ENCODE assay signal across 12 mouse cellular contexts in the genomic region with DNA sequence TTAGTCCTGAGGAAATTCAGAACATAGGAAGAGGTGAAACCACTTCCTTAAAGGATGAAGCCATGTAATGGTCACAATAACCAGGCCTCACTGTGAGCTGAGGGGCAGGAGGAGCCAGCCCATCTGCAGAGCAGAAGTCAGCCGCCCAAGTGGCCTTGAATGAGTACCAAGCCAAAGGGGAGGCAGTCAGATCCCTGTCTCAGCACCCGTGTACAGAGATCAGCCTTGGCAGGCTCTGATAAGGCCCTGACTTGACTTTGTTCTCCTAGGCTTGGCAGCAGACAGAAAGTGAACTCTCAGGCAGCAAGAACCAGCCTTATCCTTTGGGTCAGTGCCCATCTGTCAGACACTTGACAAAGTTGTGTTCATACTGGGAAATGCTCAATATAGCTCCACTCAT. TPM values are rescaled to one million over a fixed set of nuclear protein-coding genes. Genes with fewer than 3 reads are reported as not detected.
A peak's percentile ranks its signal among the peaks of the same experiment; 100 is the strongest.
DNase-seq lines count a peak whose midpoint lies in the region; ATAC-seq and TF ChIP-seq lines count a peak whose summit lies in the region.
"Had no signal": no experiment of that assay in that cellular context is flagged by ENCODE, and none has a peak within 500 bp of the region (broad histone marks: within the 10 kb centered on the region; RNA-seq: fewer than 3 reads in every experiment).

No protein-coding gene starts in this region.

- DNase-seq in heart, adult 11 months, result peak; percentile 94
- no peak for DNase-seq in heart, postnatal 14 days
- peak; percentile 82 for DNase-seq in MEL (ENCODE audit: low read depth, low spot score)
- DNase-seq in left cerebral cortex, postnatal 14 days (ENCODE audit: low spot score in 2 of 2), result no peak
- DNase-seq in layer of hippocampus, adult 9-10 months (ENCODE audit: low spot score), result no peak
- DNase-seq: cerebellum, adult 2 months; kidney, postnatal 14 days; left cerebral cortex, postnatal 4 days had no signal

- no peak overlapping the region for H3K4me3 ChIP-seq in MEL (ENCODE audit: control insufficient read depth in 1 of 2, insufficient read depth in 1 of 2, low read depth in 2 of 2, low read length in 2 of 2)
- no peak overlapping the region for H3K4me3 ChIP-seq in liver, embryonic 16.5 days (ENCODE audit: low read depth, low read length)
- H3K4me3 ChIP-seq in kidney, embryonic 15.5 days (replicated peaks), result no peak overlapping the region
- H3K4me3 ChIP-seq: erythroblast, embryonic 14.5 days had no signal

- H3K9me3 ChIP-seq in MEL (replicated peaks; ENCODE audit: insufficient read depth, low read length), result no peaks in the 10 kb centered on the region
- no peaks in the 10 kb centered on the region for H3K9me3 ChIP-seq in liver, embryonic 16.5 days (replicated peaks; ENCODE audit: control insufficient read depth, low read length)
- no peaks in the 10 kb centered on the region for H3K9me3 ChIP-seq in kidney, embryonic 15.5 days (replicated peaks)

- no peak for TF ChIP-seq POLR2A in MEL (IDR thresholded peaks at IDR 0.05; ENCODE audit: control insufficient read depth in 1 of 2, insufficient read depth in 1 of 2, low read depth in 1 of 2, low read length in 2 of 2, poor library complexity in 1 of 2)

- intact Hi-C loops in heart, postnatal 14 days (cut with DNase I), result no loop called here
- intact Hi-C loops in left cerebral cortex, postnatal 14 days (cut with DNase I), result no loop called here

- peak overlapping the region; percentile 56 for H3K27ac ChIP-seq in MEL (ENCODE audit: control insufficient read depth, low read depth, low read length)
- H3K27ac ChIP-seq in liver, embryonic 16.5 days (ENCODE audit: low read length), result peak overlapping the region; percentile 59
- H3K27ac ChIP-seq in kidney, embryonic 15.5 days, result no peak overlapping the region

- 15% methylated on average over 2 of the region's 2 CpGs for WGBS in liver, embryonic 16.5 days (ENCODE audit: insufficient replicate concordance)
- 62% methylated on average over 2 of the region's 2 CpGs for WGBS in kidney, embryonic 15.5 days

- no peak for TF ChIP-seq RAD21 in MEL (IDR thresholded peaks at IDR 0.05; ENCODE audit: low read depth, low read length)

- ATAC-seq in granulocyte monocyte progenitor cell, adult 5-6 weeks (replicated peaks; ENCODE audit: poor library complexity, severe bottlenecking), result peak; percentile 77
- peak; percentile 54 for ATAC-seq in liver, embryonic 16.5 days (ENCODE audit: low read depth)
- ATAC-seq in kidney, embryonic 15.5 days (replicated peaks; ENCODE audit: low FRiP score), result no peak

- peaks cover 9 to 27% of the 10 kb centered on the region in 2 experiments for H3K4me1 ChIP-seq in MEL (ENCODE audit: control insufficient read depth in 1 of 2, insufficient read depth in 2 of 2, low read length in 2 of 2)
- peaks cover 46% of the 10 kb centered on the region for H3K4me1 ChIP-seq in liver, embryonic 16.5 days (ENCODE audit: control insufficient read depth, low read depth, low read length)
- H3K4me1 ChIP-seq in kidney, embryonic 15.5 days, result no peaks in the 10 kb centered on the region

- no peak overlapping the region for H3K4me2 ChIP-seq in liver, embryonic 16.5 days (ENCODE audit: low read depth, low read length)
- H3K4me2 ChIP-seq in kidney, embryonic 15.5 days, result no peak overlapping the region

- no peaks in the 10 kb centered on the region for H3K79me2 ChIP-seq in MEL (ENCODE audit: control insufficient read depth, insufficient read depth, low read length, poor library complexity)

- no peak overlapping the region for H3K9ac ChIP-seq in MEL (ENCODE audit: control insufficient read depth, low read depth, low read length, poor library complexity, severe bottlenecking)
- H3K9ac ChIP-seq in liver, embryonic 16.5 days (ENCODE audit: low read depth, low read length), result peak overlapping the region; percentile 8; the same call in 1 of the 2 replicates
- H3K9ac ChIP-seq in kidney, embryonic 15.5 days, result no peak overlapping the region

- TF ChIP-seq CTCF in MEL (IDR thresholded peaks at IDR 0.05 in 2 of 3, conservative IDR thresholded peaks at IDR 0.05 in 1 of 3; ENCODE audit: control insufficient read depth in 1 of 3, insufficient read depth in 1 of 3, low read depth in 2 of 3, low read length in 3 of 3, poor library complexity in 1 of 3, severe bottlenecking in 1 of 3), result no peak

- peaks cover 0 to 35% of the 10 kb centered on the region in 2 experiments; a peak in 3 of 4 replicates for H3K36me3 ChIP-seq in MEL (ENCODE audit: control insufficient read depth in 1 of 2, insufficient read depth in 2 of 2, low read length in 2 of 2)
- peaks cover 27% of the 10 kb centered on the region for H3K36me3 ChIP-seq in liver, embryonic 16.5 days (ENCODE audit: control insufficient read depth, insufficient read depth)
- peaks cover 44% of the 10 kb centered on the region for H3K36me3 ChIP-seq in kidney, embryonic 15.5 days

- peak; percentile 65 to 70 for TF ChIP-seq EP300 in MEL (IDR thresholded peaks at IDR 0.05; ENCODE audit: low read depth in 1 of 2, low read length in 2 of 2)

- H3K27me3 ChIP-seq in MEL (ENCODE audit: control insufficient read depth in 1 of 2, insufficient read depth in 2 of 2, low read length in 2 of 2), result no peaks in the 10 kb centered on the region
- H3K27me3 ChIP-seq in liver, embryonic 16.5 days (ENCODE audit: control insufficient read depth, insufficient read depth, low read depth, low read length), result no peaks in the 10 kb centered on the region
- H3K27me3 ChIP-seq in kidney, embryonic 15.5 days, result no peaks in the 10 kb centered on the region

TF ChIP-seq in MEL, 35 proteins besides CTCF, POLR2A, EP300 and RAD21 (continues in another document):
- no peak for TF ChIP-seq NRF1 (IDR thresholded peaks at IDR 0.05; ENCODE audit: insufficient read depth, low read depth, low read length, poor library complexity, severe bottlenecking)
- no peak for TF ChIP-seq SMC3 (IDR thresholded peaks at IDR 0.05; ENCODE audit: low read depth, low read length)
- TF ChIP-seq KAT2A (conservative IDR thresholded peaks at IDR 0.05; ENCODE audit: low read depth, low read length), result 0 out of 2 replicates have a peak, but pooled peaks have one; percentile 10
- peak; percentile 79 for TF ChIP-seq TCF12 (IDR thresholded peaks at IDR 0.05; ENCODE audit: low read depth, low read length)
- peak; percentile 57; the same call in 1 of the 2 replicates for TF ChIP-seq RCOR1 (IDR thresholded peaks at IDR 0.05; ENCODE audit: low read depth, low read length)
- peak; percentile 57; the same call in 1 of the 2 replicates for TF ChIP-seq MXI1 (IDR thresholded peaks at IDR 0.05; ENCODE audit: low read depth, low read length)
- no peak for TF ChIP-seq ELF1 (IDR thresholded peaks at IDR 0.05; ENCODE audit: low read depth, low read length)
- no peak for TF ChIP-seq USF2 (IDR thresholded peaks at IDR 0.05; ENCODE audit: borderline replicate concordance in 1 of 2, insufficient read depth in 1 of 2, low read depth in 1 of 2, low read length in 2 of 2)
- TF ChIP-seq ZKSCAN1 (IDR thresholded peaks at IDR 0.05; ENCODE audit: low read depth, low read length), result no peak
- peak; percentile 37; the same call in 1 of the 2 replicates for TF ChIP-seq BHLHE40 (IDR thresholded peaks at IDR 0.05; ENCODE audit: borderline replicate concordance, low read depth, low read length)
- TF ChIP-seq MAFK (IDR thresholded peaks at IDR 0.05; ENCODE audit: borderline replicate concordance, low read depth, low read length), result no peak
- 0 out of 2 replicates have a peak, but pooled peaks have one; percentile 24 for TF ChIP-seq MYC (IDR thresholded peaks at IDR 0.05; ENCODE audit: low read depth, low read length)
- TF ChIP-seq USF1 (IDR thresholded peaks at IDR 0.05; ENCODE audit: low read depth, low read length), result no peak
- TF ChIP-seq ZC3H11A (IDR thresholded peaks at IDR 0.05; ENCODE audit: low read depth, low read length), result no peak
- TF ChIP-seq E2F4 (IDR thresholded peaks at IDR 0.05; ENCODE audit: borderline replicate concordance, low read depth, low read length), result no peak
- peak; percentile 97 for TF ChIP-seq TBP (IDR thresholded peaks at IDR 0.05; ENCODE audit: low read depth, low read length)
- no peak for TF ChIP-seq JUND (IDR thresholded peaks at IDR 0.05; ENCODE audit: low read depth, low read length)
- no peak for TF ChIP-seq POLR2AphosphoS2 (IDR thresholded peaks at IDR 0.05; ENCODE audit: low read length)
- no peak for TF ChIP-seq MAZ (IDR thresholded peaks at IDR 0.05; ENCODE audit: low read depth, low read length)
- TF ChIP-seq NELFE (IDR thresholded peaks at IDR 0.05; ENCODE audit: low read depth, low read length), result no peak
- TF ChIP-seq POLR2AphosphoS5 (IDR thresholded peaks at IDR 0.05; ENCODE audit: borderline replicate concordance, low read depth, low read length), result no peak
- peak; percentile 75 for TF ChIP-seq ETS1 (IDR thresholded peaks at IDR 0.05; ENCODE audit: low read depth, low read length)
- TF ChIP-seq HCFC1 (IDR thresholded peaks at IDR 0.05; ENCODE audit: low read depth, low read length), result no peak
- peak; percentile 70 for TF ChIP-seq SIN3A (IDR thresholded peaks at IDR 0.05; ENCODE audit: low read length)

RNA-seq across cellular contexts. Expression of a gene that starts 29.1 kb away (rescaled TPM):
- total RNA-seq in heart, postnatal 14 days (2021), result over 10,000 TPM; 11,169 to 11,475 TPM
- total RNA-seq in MEL (2012; rRNA removed), result 38.2 and 56.5 TPM in 2 replicates
- polyA plus RNA-seq in MEL (2012; ENCODE audit: insufficient read depth in 1 of 2, insufficient read length in 2 of 2, low read depth in 1 of 2, low replicate concordance in 2 of 2, missing spikeins in 1 of 2), result 100 to 1,000 TPM in 1 of 2 experiments, not detected in 1; 113 TPM
- 25.8 and 42.1 TPM in 2 replicates for total RNA-seq in granulocyte monocyte progenitor cell, adult 5-6 weeks (2014; fragmentation: Nextera tagmentation)
- 54.2 and 57.0 TPM in 2 replicates for total RNA-seq in granulocyte monocyte progenitor cell, adult 5-6 weeks (2017)
- 122 and 145 TPM in 2 replicates for polyA plus RNA-seq in liver, embryonic 16.5 days (2015; fragmentation: Nextera tagmentation; extraction: Ambion mirVana)
- polyA plus RNA-seq in kidney, embryonic 15.5 days (2015; fragmentation: Nextera tagmentation; extraction: Ambion mirVana), result 533 and 589 TPM in 2 replicates
- total RNA-seq in left cerebral cortex, postnatal 14 days (2021), result 100 to 1,000 TPM; 204 to 207 TPM

RNA-seq across cellular contexts. Expression of a gene that starts 44.8 kb away (rescaled TPM):
- 10 to 100 TPM; 22.6 to 23.8 TPM for total RNA-seq in heart, postnatal 14 days (2021)
- 27.0 and 28.9 TPM in 2 replicates for total RNA-seq in MEL (2012; rRNA removed)
- polyA plus RNA-seq in MEL (2012; ENCODE audit: insufficient read depth in 1 of 2, insufficient read length in 2 of 2, low read depth in 1 of 2, low replicate concordance in 2 of 2, missing spikeins in 1 of 2), result 100 to 1,000 TPM in 1 of 2 experiments, 10 to 100 TPM in 1; 36.9 to 108 TPM
- total RNA-seq in granulocyte monocyte progenitor cell, adult 5-6 weeks (2014; fragmentation: Nextera tagmentation), result 22.4 and 29.4 TPM in 2 replicates
- 31.9 and 38.7 TPM in 2 replicates for total RNA-seq in granulocyte monocyte progenitor cell, adult 5-6 weeks (2017)
- polyA plus RNA-seq in liver, embryonic 16.5 days (2015; fragmentation: Nextera tagmentation; extraction: Ambion mirVana), result 3.6 and 4.4 TPM in 2 replicates
- polyA plus RNA-seq in kidney, embryonic 15.5 days (2015; fragmentation: Nextera tagmentation; extraction: Ambion mirVana), result 14.4 and 17.4 TPM in 2 replicates
- 10 to 100 TPM; 18.1 to 18.7 TPM for total RNA-seq in left cerebral cortex, postnatal 14 days (2021)

Comparison
In these comparisons a context has a peak if more than half of its experiments do, and no peak if none do; other contexts are left out.
1. DNase-seq: peak in heart, adult 11 months (single experiment) and MEL (single experiment); none in heart, postnatal 14 days (0 of 2), left cerebral cortex, postnatal 14 days (0 of 2) and layer of hippocampus, adult 9-10 months (single experiment).
2. RNA of a gene that starts 29.1 kb away (total RNA-seq): 11,169 to 11,475 TPM in heart, postnatal 14 days; 204 to 207 TPM in left cerebral cortex, postnatal 14 days, 25.8 to 57.0 TPM in granulocyte monocyte progenitor cell, adult 5-6 weeks and 38.2 to 56.5 TPM in MEL; every median in the first group is over 10 times any median in the second.